Mouse (Mus musculus) liver, postnatal 0 days (tissue): Measurements from ENCODE around the gene Zfp418. TPM values are rescaled to one million over a fixed set of nuclear protein-coding genes. Genes with fewer than 3 reads are reported as not detected.
A peak's percentile ranks its signal among the peaks of the same experiment; 100 is the strongest.
"Not testable (repeated sequence)": the region's sequence is repeated elsewhere in the genome, so short reads cannot be mapped to it uniquely, and the experiment has no call there.

Experiments
- ATAC-seq: fragments of 200-750 bp; cut with Nextera tagmentation; 2 replicates; pipeline ENCODE4 v1.8.0; 2017; ENCODE audit warnings: mild to moderate bottlenecking, moderate library complexity
- DNase-seq: peaks from one replicate; pipeline ENCODE4 v3.0.0-alpha.2; 2016
- H3K27ac ChIP-seq: fragments of 300-500 bp; sonication (generic); 2 replicates; pipeline ENCODE4 v1.5.1; 2014; ENCODE audit warnings: antibody characterized with exemption, moderate library complexity, mild to moderate bottlenecking, low read depth
- H3K27me3 ChIP-seq: fragments of 300-500 bp; sonication (generic); 2 replicates; pipeline ENCODE4 v1.6.1; 2014; ENCODE audit warnings: low read length, control low read depth, mixed read lengths; ENCODE audit not compliant: insufficient read depth
- H3K36me3 ChIP-seq: fragments of 300-500 bp; sonication (generic); replicated peaks from 2 replicates; pipeline ENCODE4 v1.6.1; 2014; ENCODE audit warnings: mild to moderate bottlenecking, control low read depth, low read length, moderate library complexity, mixed read lengths; ENCODE audit not compliant: insufficient read depth
- H3K4me1 ChIP-seq: fragments of 300-500 bp; sonication (generic); 2 replicates; pipeline ENCODE4 v1.6.1; 2014; ENCODE audit warnings: antibody characterized with exemption, mild to moderate bottlenecking, control low read depth; ENCODE audit not compliant: insufficient read depth
- H3K4me2 ChIP-seq: fragments of 300-500 bp; sonication (generic); 2 replicates; pipeline ENCODE4 v1.6.1; 2014; ENCODE audit warnings: low read depth, mild to moderate bottlenecking, low read length, moderate library complexity, mixed read lengths
- H3K4me3 ChIP-seq: fragments of 300-500 bp; sonication (generic); 2 replicates; pipeline ENCODE4 v1.5.1; 2014; ENCODE audit warnings: low read depth, low read length
- H3K9ac ChIP-seq: fragments of 300-500 bp; sonication (generic); replicated peaks from 2 replicates; pipeline ENCODE4 v1.6.1; 2014; ENCODE audit warnings: mild to moderate bottlenecking, moderate library complexity
- H3K9me3 ChIP-seq: fragments of 300-500 bp; sonication (generic); 2 replicates; pipeline ENCODE4 v1.6.1; 2016; ENCODE audit warnings: mild to moderate bottlenecking, control low read depth, low read length, mixed read lengths
- CTCF ChIP-seq: sonication (generic); IDR thresholded peaks from 2 replicates; pipeline ENCODE4 v1.5.1; 2016; ENCODE audit warnings: antibody characterized with exemption, low read depth
- EP300 ChIP-seq: IDR thresholded peaks from 2 replicates; pipeline ENCODE4 v1.6.1; 2016; ENCODE audit warnings: antibody characterized with exemption, low read depth, mild to moderate bottlenecking
- WGBS: fragments of 180-500 bp; shearing (Covaris S2); extraction: QIAGEN DNeasy Blood & Tissue Kit; methylation state at CpG from one replicate; pipeline ENCODE4 v1.1.7; 2014; ENCODE audit not compliant: insufficient replicate concordance; 5-methylcytosine and 5-hydroxymethylcytosine counted together
- polyA plus RNA-seq: library from polyadenylated mRNA; unstranded; fragments of >200 nt; fragmentation: Nextera tagmentation; extraction: Ambion mirVana; gene quantifications from 2 replicates; pipeline ENCODE4 v1.2.1, GENCODE M21; 2015

Gene Zfp418
- polyA plus RNA-seq = 0.27 and 0.29 TPM in 2 replicates

- Histone ChIP-seq H3K9me3 (no peaks in the 10 kb centered on the region), H3K27me3 (no peaks in the 10 kb centered on the region), H3K4me3 (peak within 1 kb of the TSS; percentile 63), H3K36me3 (no peaks in the 10 kb centered on the region; the same call in 1 of the 2 replicates), H3K27ac (0 out of 2 replicates have a peak within 1 kb of the TSS, but pooled peaks have one; percentile 1), H3K9ac (peak within 1 kb of the TSS; percentile 63), H3K4me1 (peaks cover 8% of the 10 kb centered on the region; the same call in 1 of the 2 replicates), H3K4me2 (peak within 1 kb of the TSS; percentile 89)
- WGBS = under 1% methylated on average over 26 of the region's 26 CpGs
- DNase-seq (peak; percentile 37), ATAC-seq (peak; percentile 94)
- TF ChIP-seq CTCF (no peak), EP300 (no peak)
These were observed at the start of gene Zfp418 for GRCm38 (mm10) chr7:7171227-7172147. TSS of gene Zfp418 (plus strand) at chr7:7171330.

GRCm38 (mm10) chr7:7121602-7121980 lies 49.5 kb upstream of the Zfp418 start:
- WGBS = 47% methylated on average over 6 of the region's 6 CpGs
- DNase-seq (no peak), ATAC-seq (no peak)
- H3K9ac ChIP-seq = no peak overlapping the region
- H3K4me2 ChIP-seq = peak overlapping the region; percentile 74
- no peaks in the 10 kb centered on the region for H3K9me3 ChIP-seq
- no peak overlapping the region for H3K27ac ChIP-seq
- H3K4me3 ChIP-seq = peak overlapping the region; percentile 69
- H3K4me1 ChIP-seq = peaks cover 6% of the 10 kb centered on the region; the same call in 1 of the 2 replicates
- H3K27me3 ChIP-seq = no peaks in the 10 kb centered on the region
- no peak for TF ChIP-seq CTCF
- no peak for TF ChIP-seq EP300
- peaks cover 11% of the 10 kb centered on the region for H3K36me3 ChIP-seq

GRCm38 (mm10) chr7:7130491-7131124 lies 40.5 kb upstream of the Zfp418 start:
- not testable (repeated sequence) for H3K4me3 ChIP-seq, H3K36me3 ChIP-seq, DNase-seq, H3K9ac ChIP-seq, H3K27ac ChIP-seq, H3K27me3 ChIP-seq, ATAC-seq, H3K4me1 ChIP-seq, H3K4me2 ChIP-seq, H3K9me3 ChIP-seq
- WGBS = 84% methylated on average over 14 of the region's 15 CpGs

DNA sequence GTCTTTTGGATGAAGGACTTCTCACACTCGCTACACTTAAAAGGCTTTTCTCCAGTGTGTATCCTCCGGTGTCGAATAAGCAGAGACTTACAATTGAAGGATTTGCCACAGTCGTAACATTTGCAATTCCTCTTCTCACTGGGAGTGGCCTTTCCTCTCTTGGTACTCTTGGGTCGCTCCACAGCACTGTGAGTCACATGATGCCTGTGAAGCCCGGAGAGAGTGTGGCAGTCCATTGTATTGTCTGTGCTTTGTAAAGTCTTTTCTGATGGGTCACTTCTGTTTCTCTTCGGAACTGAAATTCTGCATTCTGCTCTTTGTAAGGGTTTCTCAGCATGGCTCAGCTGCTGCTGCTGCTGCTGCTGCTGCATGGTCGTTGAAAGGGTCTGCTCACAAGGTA lies 38.4 kb upstream of the Zfp418 start:
- ATAC-seq (no peak), DNase-seq (no peak)
- Histone ChIP-seq H3K36me3 (no peaks in the 10 kb centered on the region), H3K9ac (no peak overlapping the region), H3K27me3 (no peaks in the 10 kb centered on the region), H3K27ac (no peak overlapping the region), H3K4me2 (no peak overlapping the region), H3K4me3 (no peak overlapping the region), H3K9me3 (no peaks in the 10 kb centered on the region), H3K4me1 (0 out of 2 replicates have a peak, but pooled peaks cover 4% of the 10 kb centered on the region)
- TF ChIP-seq CTCF (no peak), EP300 (no peak)
- WGBS = 71% methylated on average over 8 of the region's 8 CpGs

DNA sequence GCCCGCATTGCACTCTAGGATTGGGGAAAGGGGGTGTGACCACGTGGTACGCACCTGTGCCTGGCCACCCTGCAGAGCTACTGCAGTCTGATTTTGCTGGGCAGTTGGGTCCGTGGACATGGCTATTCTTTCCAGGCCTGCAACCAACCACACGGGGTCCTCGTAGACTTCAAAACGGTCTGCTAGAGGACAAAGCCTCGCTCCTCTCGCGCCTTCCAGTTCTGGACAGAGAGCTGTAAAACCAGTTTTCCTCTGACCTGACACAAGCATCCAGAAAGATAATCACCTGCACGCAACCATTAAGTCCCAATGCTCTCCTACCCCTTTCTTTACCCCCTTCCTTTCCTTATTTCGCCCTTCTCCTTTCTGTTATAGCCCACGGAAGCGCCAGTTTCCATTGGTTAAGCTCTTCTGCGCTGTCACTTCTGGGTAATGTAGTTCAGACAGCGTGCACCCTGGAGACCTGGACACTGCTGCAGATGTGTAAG lies 34.7 kb upstream of the Zfp418 start, which contains the start of gene Zfp773:
Gene Zfp773 (minus strand): TSS at position 377 of the 488 bp plus-strand sequence.
- no peak within 1 kb of the TSS for H3K27ac ChIP-seq
- H3K4me1 ChIP-seq = 0 out of 2 replicates have a peak, but pooled peaks cover 4% of the 10 kb centered on the region
- H3K4me2 ChIP-seq = peak within 1 kb of the TSS; percentile 70
- no peaks in the 10 kb centered on the region for H3K27me3 ChIP-seq
- peak within 1 kb of the TSS; percentile 48 for H3K9ac ChIP-seq
- H3K4me3 ChIP-seq = peak within 1 kb of the TSS; percentile 54
- no peaks in the 10 kb centered on the region for H3K9me3 ChIP-seq
- peak; percentile 96 for ATAC-seq
- DNase-seq = peak; percentile 41
- no peaks in the 10 kb centered on the region for H3K36me3 ChIP-seq
- 6% methylated on average over 16 of the region's 16 CpGs for WGBS
- TF ChIP-seq EP300 (no peak), CTCF (peak; percentile 52)

DNA sequence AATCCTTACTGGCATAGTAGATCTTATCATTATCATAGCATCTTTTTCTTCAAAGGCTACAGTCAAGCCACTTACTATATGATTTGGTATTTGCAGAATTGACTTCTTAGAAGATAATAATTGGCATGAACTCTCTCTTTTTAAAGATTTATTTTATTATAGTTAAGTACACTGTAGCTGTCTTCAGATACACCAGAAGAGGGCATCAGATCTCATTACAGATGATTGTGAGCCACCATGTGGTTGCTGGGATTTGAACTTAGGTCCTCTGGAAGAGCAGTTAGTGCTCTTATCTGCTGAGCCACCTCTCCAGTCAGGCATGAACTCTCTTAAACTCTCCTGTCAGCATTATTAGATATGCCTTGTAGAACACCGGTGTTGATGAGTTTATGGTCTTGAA lies 26.9 kb upstream of the Zfp418 start:
- Histone ChIP-seq H3K4me3 (no peak overlapping the region), H3K9me3 (no peaks in the 10 kb centered on the region), H3K4me1 (no peaks in the 10 kb centered on the region), H3K9ac (no peak overlapping the region), H3K27me3 (no peaks in the 10 kb centered on the region), H3K4me2 (no peak overlapping the region), H3K36me3 (no peaks in the 10 kb centered on the region), H3K27ac (no peak overlapping the region)
- WGBS = 81% methylated on average over 1 of the region's 1 CpGs
- TF ChIP-seq CTCF (no peak), EP300 (no peak)
- no peak for DNase-seq
- ATAC-seq = no peak
